Mouse (Mus musculus) embryonic facial prominence, embryonic 15.5 days (tissue): ENCODE measurements at regions not wholly inside any gene's neighbourhood (a gene's known extent, or its start where the extent isn't known, plus 50 kb on each side); places are given as distances from the start of the nearest gene placed in this dataset.
"Not testable (repeated sequence)": the region's sequence is repeated elsewhere in the genome, so short reads cannot be mapped to it uniquely, and the experiment has no call there.

Experiments used
- ATAC-seq: fragments of 200-750 bp; cut with Nextera tagmentation; 2 replicates; pipeline ENCODE4 v1.8.0; 2017; ENCODE audit warnings: low read depth, moderate TSS enrichment; ENCODE audit not compliant: insufficient number of reproducible peaks, low FRiP score, low TSS enrichment
- H3K27ac ChIP-seq: fragments of 300-500 bp; sonication (generic); replicated peaks from 2 replicates; pipeline ENCODE4 v1.5.1; 2015; ENCODE audit warnings: mild to moderate bottlenecking, inconsistent platforms
- H3K27me3 ChIP-seq: fragments of 300-500 bp; sonication (generic); 2 replicates; pipeline ENCODE4 v1.6.1; 2015; ENCODE audit warnings: inconsistent platforms
- H3K36me3 ChIP-seq: fragments of 300-500 bp; sonication (generic); 2 replicates; pipeline ENCODE4 v1.6.1; 2015; ENCODE audit warnings: mild to moderate bottlenecking, inconsistent platforms
- H3K4me1 ChIP-seq: fragments of 300-500 bp; sonication (generic); 2 replicates; pipeline ENCODE4 v1.6.1; 2015; ENCODE audit warnings: inconsistent platforms
- H3K4me2 ChIP-seq: fragments of 300-500 bp; sonication (generic); replicated peaks from 2 replicates; pipeline ENCODE4 v1.6.1; 2015; ENCODE audit warnings: mild to moderate bottlenecking, inconsistent platforms
- H3K4me3 ChIP-seq: fragments of 300-500 bp; sonication (generic); replicated peaks from 2 replicates; pipeline ENCODE4 v1.5.1; 2015; ENCODE audit warnings: mild to moderate bottlenecking, inconsistent platforms
- H3K9ac ChIP-seq: fragments of 300-500 bp; sonication (generic); 2 replicates; pipeline ENCODE4 v1.6.1; 2015; ENCODE audit warnings: inconsistent platforms
- H3K9me3 ChIP-seq: fragments of 300-500 bp; sonication (generic); replicated peaks from 2 replicates; pipeline ENCODE4 v1.6.1; 2016; ENCODE audit warnings: inconsistent platforms
- WGBS: fragments of 180-500 bp; shearing (Covaris S2); methylation state at CpG from one replicate; pipeline ENCODE4 v1.1.7; 2015; 5-methylcytosine and 5-hydroxymethylcytosine counted together

DNA sequence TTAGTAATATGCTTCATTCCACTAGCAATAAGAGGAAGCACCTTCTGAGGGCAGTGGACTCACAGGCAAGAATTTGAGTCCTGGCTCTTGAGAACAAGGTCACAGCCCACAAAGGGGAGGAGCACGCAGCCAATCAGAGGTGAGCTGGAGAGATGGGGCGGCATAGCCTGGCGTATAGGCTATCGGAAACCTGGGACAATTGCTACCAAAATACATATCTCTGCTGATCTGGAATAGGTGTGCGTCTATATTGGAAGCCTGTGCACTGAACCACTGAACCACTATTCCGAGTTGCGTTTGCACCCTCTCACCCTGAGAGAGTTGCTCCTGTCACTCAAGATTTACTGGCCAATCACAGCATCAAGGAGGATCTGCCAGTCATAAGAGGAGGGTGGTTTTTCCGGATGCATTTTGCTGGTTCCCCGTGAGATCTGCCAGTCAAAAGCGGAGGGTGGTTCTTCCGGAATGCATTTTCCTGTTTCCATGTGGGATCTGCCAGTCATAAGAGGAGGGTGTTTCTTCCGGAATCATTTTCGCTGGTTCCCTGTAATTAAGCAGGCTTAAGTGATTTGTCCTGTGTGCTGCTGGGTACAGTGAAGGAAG, 80.1 kb upstream of the Riok2 start:
- H3K9me3 ChIP-seq, H3K27me3 ChIP-seq, H3K9ac ChIP-seq, H3K4me1 ChIP-seq, H3K36me3 ChIP-seq: not testable (repeated sequence)
- peak overlapping the region; percentile 58 for H3K4me3 ChIP-seq
- WGBS, result under 1% methylated on average over 13 of the region's 13 CpGs
- peak overlapping the region; percentile 83 for H3K27ac ChIP-seq
- H3K4me2 ChIP-seq, result peak overlapping the region; percentile 37
- ATAC-seq, result peak; percentile 94

DNA sequence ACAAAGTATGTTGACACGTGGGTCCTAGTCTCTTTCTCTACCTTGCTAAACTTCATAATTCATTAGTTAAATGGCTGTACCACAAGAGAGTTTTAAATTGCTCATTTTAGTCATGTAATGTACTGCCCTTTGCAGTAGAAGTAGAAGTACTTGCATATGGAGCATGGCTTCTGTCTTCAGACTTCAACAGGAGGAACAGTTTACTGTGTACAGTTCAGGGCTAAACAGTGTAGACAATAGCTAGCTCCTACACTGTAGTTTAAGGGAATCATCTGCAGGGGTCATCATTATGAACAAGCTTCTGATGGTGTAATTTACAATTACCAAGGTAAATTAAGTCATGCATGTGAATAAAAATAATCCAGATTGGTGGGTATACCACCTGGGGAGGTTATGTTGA, 79.1 kb upstream of the Riok2 start:
- H3K9me3 ChIP-seq, ATAC-seq: not testable (repeated sequence)
- WGBS, result 4% methylated on average over 1 of the region's 1 CpGs

DNA sequence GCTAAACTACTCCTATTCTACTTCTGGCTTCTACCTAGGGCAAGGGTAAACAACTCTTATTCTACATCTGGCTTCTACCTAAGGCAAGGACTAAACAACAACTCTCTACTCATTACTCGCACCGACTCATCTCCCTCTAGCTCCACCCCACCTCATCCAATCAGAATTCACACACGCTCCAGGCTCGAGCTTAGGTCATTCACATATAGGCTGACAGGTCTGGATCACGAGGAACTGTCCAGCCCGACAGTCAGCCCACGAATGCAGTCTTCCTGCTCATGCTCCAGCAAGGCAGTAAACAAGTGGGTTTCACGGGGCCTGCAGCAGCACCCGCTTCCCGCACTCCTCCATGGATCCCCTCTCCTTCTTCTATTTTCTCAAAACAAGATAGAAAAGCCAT, 70.6 kb upstream of the Riok2 start:
- H3K9ac ChIP-seq, H3K4me2 ChIP-seq, H3K27ac ChIP-seq, H3K27me3 ChIP-seq, H3K36me3 ChIP-seq, H3K4me3 ChIP-seq, ATAC-seq, H3K4me1 ChIP-seq: not testable (repeated sequence)
- H3K9me3 ChIP-seq, result peaks cover 16% of the 10 kb centered on the region; the same call in 1 of the 2 replicates
- 94% methylated on average over 10 of the region's 10 CpGs for WGBS

More for the DNA sequence above, 79.1 kb upstream of the Riok2 start:
- H3K36me3 ChIP-seq, H3K4me1 ChIP-seq, H3K27ac ChIP-seq, H3K9ac ChIP-seq, H3K27me3 ChIP-seq: not testable (repeated sequence)
- Histone ChIP-seq H3K4me3 (peak overlapping the region; percentile 58), H3K4me2 (peak overlapping the region; percentile 37)
